In the genomic region with DNA sequence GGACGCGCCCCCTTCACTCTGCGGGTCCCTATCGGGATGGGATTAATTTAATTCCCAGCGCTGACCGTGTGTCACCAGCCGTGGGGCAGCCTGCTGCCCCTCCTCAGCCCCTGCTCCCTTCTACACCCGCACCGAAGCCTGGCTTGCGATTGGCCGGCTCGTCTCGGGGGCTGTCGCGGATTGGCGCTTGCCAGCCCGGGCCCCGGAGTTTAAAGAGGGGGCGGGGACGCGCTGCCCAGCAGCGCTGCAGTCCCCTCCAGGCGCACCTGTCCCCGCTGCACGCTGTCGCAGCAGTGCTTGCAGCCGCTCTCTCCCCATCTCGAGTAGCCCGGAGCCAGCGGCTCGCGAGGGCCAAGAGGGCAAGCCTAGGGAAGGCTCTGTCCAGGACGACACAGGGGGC, we compare ENCODE assay signal across 8 mouse cellular contexts. TPM values are rescaled to one million over a fixed set of nuclear protein-coding genes. Genes with fewer than 3 reads are reported as not detected.
DNase-seq lines count a peak whose midpoint lies in the region; ATAC-seq lines count a peak whose summit lies in the region.

Gene Cldn11, plus strand, starts transcription at position 215 of the 400 bp plus-strand sequence.

- ATAC-seq in forebrain, embryonic 14.5 days: peak; percentile 90
- ATAC-seq in liver, embryonic 13.5 days (ENCODE audit: low read depth): peak; percentile 15; the same call in 1 of the 2 replicates
- peak; percentile 91 for ATAC-seq in neural tube, embryonic 13.5 days (ENCODE audit: low read depth)

- under 1% methylated on average over 32 of the region's 33 CpGs for WGBS in forebrain, embryonic 14.5 days
- WGBS in liver, embryonic 13.5 days (ENCODE audit: insufficient replicate concordance): 3% methylated on average over 33 of the region's 33 CpGs
- WGBS in neural tube, embryonic 13.5 days: under 1% methylated on average over 33 of the region's 33 CpGs

- peak within 1 kb of the TSS; percentile 45 for H3K9ac ChIP-seq in forebrain, embryonic 14.5 days (ENCODE audit: low read length)
- H3K9ac ChIP-seq in liver, embryonic 13.5 days: no peak within 1 kb of the TSS
- peak within 1 kb of the TSS; percentile 62 for H3K9ac ChIP-seq in neural tube, embryonic 13.5 days

- peak within 1 kb of the TSS; percentile 36 for H3K4me3 ChIP-seq in forebrain, embryonic 14.5 days (ENCODE audit: low read depth, low read length)
- peak within 1 kb of the TSS; percentile 30 for H3K4me3 ChIP-seq in liver, embryonic 13.5 days (replicated peaks)
- peak within 1 kb of the TSS; percentile 44 for H3K4me3 ChIP-seq in neural tube, embryonic 13.5 days

- no peaks in the 10 kb centered on the region for H3K9me3 ChIP-seq in forebrain, embryonic 14.5 days (replicated peaks; ENCODE audit: control insufficient read depth, low read length)
- no peaks in the 10 kb centered on the region for H3K9me3 ChIP-seq in liver, embryonic 13.5 days (replicated peaks)
- H3K9me3 ChIP-seq in neural tube, embryonic 13.5 days: no peaks in the 10 kb centered on the region

- H3K4me1 ChIP-seq in forebrain, embryonic 14.5 days (ENCODE audit: control insufficient read depth, insufficient read depth, low read length): no peaks in the 10 kb centered on the region; the same call in 1 of the 2 replicates
- H3K4me1 ChIP-seq in liver, embryonic 13.5 days (replicated peaks): peaks cover 9% of the 10 kb centered on the region
- H3K4me1 ChIP-seq in neural tube, embryonic 13.5 days (replicated peaks): peaks cover 12% of the 10 kb centered on the region

- H3K4me2 ChIP-seq in forebrain, embryonic 14.5 days (ENCODE audit: low read length): peak within 1 kb of the TSS; percentile 87
- peak within 1 kb of the TSS; percentile 52 for H3K4me2 ChIP-seq in liver, embryonic 13.5 days
- peak within 1 kb of the TSS; percentile 89 for H3K4me2 ChIP-seq in neural tube, embryonic 13.5 days

- no peak within 1 kb of the TSS for H3K27ac ChIP-seq in forebrain, embryonic 14.5 days (ENCODE audit: low read depth, low read length)
- no peak within 1 kb of the TSS for H3K27ac ChIP-seq in liver, embryonic 13.5 days
- H3K27ac ChIP-seq in neural tube, embryonic 13.5 days (replicated peaks): no peak within 1 kb of the TSS

- no peaks in the 10 kb centered on the region for H3K27me3 ChIP-seq in forebrain, embryonic 14.5 days (replicated peaks; ENCODE audit: control insufficient read depth, insufficient read depth, low read length)
- peaks cover 39% of the 10 kb centered on the region for H3K27me3 ChIP-seq in liver, embryonic 13.5 days
- peaks cover 33% of the 10 kb centered on the region for H3K27me3 ChIP-seq in neural tube, embryonic 13.5 days

- DNase-seq in cerebellum, adult 8-10 months: peak; percentile 21
- DNase-seq in cerebellum, adult 11-12 months: no peak
- DNase-seq in adrenal gland, postnatal 25 days: peak; percentile 75
- DNase-seq in forebrain, embryonic 14.5 days (ENCODE audit: low spot score): peak; percentile 79
- peak; percentile 79 for DNase-seq in kidney, postnatal 10 days
- no peak for DNase-seq in liver, embryonic 13.5 days
- no peak for DNase-seq in natural killer cell, adult 2 months (ENCODE audit: low spot score in 2 of 2)

- no peaks in the 10 kb centered on the region for H3K36me3 ChIP-seq in forebrain, embryonic 14.5 days (ENCODE audit: control insufficient read depth, insufficient read depth, low read length)
- no peaks in the 10 kb centered on the region for H3K36me3 ChIP-seq in liver, embryonic 13.5 days
- no peaks in the 10 kb centered on the region for H3K36me3 ChIP-seq in neural tube, embryonic 13.5 days

RNA-seq across cellular contexts. Expression of gene Cldn11, which starts in this region (rescaled TPM):
- total RNA-seq in adrenal gland, postnatal 25 days (2021): 6.6 and 9.4 TPM in 2 replicates
- polyA plus RNA-seq in forebrain, embryonic 14.5 days (2014; fragmentation: Nextera tagmentation; extraction: Ambion mirVana): 55.3 and 60.4 TPM in 2 replicates
- 0.12 and 0.30 TPM in 2 replicates for polyA plus RNA-seq in liver, embryonic 13.5 days (2015; fragmentation: Nextera tagmentation; extraction: Ambion mirVana)
- 62.9 and 75.1 TPM in 2 replicates for polyA plus RNA-seq in neural tube, embryonic 13.5 days (2015; fragmentation: Nextera tagmentation; extraction: Ambion mirVana)

Comparison
In these comparisons a context has a peak if more than half of its experiments do, and no peak if none do; other contexts are left out.
1. RNA of gene Cldn11 (polyA plus RNA-seq): 62.9 to 75.1 TPM in neural tube, embryonic 13.5 days and 55.3 to 60.4 TPM in forebrain, embryonic 14.5 days; 0.12 to 0.30 TPM in liver, embryonic 13.5 days; every median in the first group is over 10 times any median in the second.
2. DNase-seq: peak in cerebellum, adult 8-10 months (single experiment), adrenal gland, postnatal 25 days (single experiment), forebrain, embryonic 14.5 days (single experiment) and kidney, postnatal 10 days (single experiment); none in cerebellum, adult 11-12 months (single experiment), liver, embryonic 13.5 days (single experiment) and natural killer cell, adult 2 months (0 of 2).
3. Peak in ATAC-seq, H3K4me3 ChIP-seq and H3K4me2 ChIP-seq in liver, embryonic 13.5 days; RNA of the gene not detected or under 1 TPM.
4. ATAC-seq: peak in every context shown above with its lines; median percentile 91 in neural tube, embryonic 13.5 days; 90 in forebrain, embryonic 14.5 days; 15 in liver, embryonic 13.5 days.
5. Peak in every context shown above with its lines, with median percentiles within 50 percentile points of each other: H3K4me2 ChIP-seq and H3K4me3 ChIP-seq.